Mouse (Mus musculus) intestine, embryonic 15.5 days (tissue): Measurements from ENCODE around the gene Atp1a4. TPM values are rescaled to one million over a fixed set of nuclear protein-coding genes. Genes with fewer than 3 reads are reported as not detected.

ENCODE experiments used
- ATAC-seq: fragments of 200-750 bp; cut with Nextera tagmentation; 2 replicates; pipeline ENCODE4 v1.8.0; 2017; ENCODE audit warnings: moderate TSS enrichment, moderate library complexity
- H3K27ac ChIP-seq: fragments of 300-500 bp; sonication (generic); 2 replicates; pipeline ENCODE4 v1.5.1; 2015; ENCODE audit warnings: mild to moderate bottlenecking, inconsistent platforms
- H3K27me3 ChIP-seq: fragments of 300-500 bp; sonication (generic); replicated peaks from 2 replicates; pipeline ENCODE4 v1.6.1; 2015; ENCODE audit warnings: inconsistent platforms
- H3K36me3 ChIP-seq: fragments of 300-500 bp; sonication (generic); 2 replicates; pipeline ENCODE4 v1.6.1; 2015; ENCODE audit warnings: inconsistent platforms
- H3K4me1 ChIP-seq: fragments of 300-500 bp; sonication (generic); replicated peaks from 2 replicates; pipeline ENCODE4 v1.6.1; 2015; ENCODE audit warnings: inconsistent platforms
- H3K4me2 ChIP-seq: fragments of 300-500 bp; sonication (generic); replicated peaks from 2 replicates; pipeline ENCODE4 v1.6.1; 2015; ENCODE audit warnings: mild to moderate bottlenecking, inconsistent platforms
- H3K4me3 ChIP-seq: fragments of 300-500 bp; sonication (generic); replicated peaks from 2 replicates; pipeline ENCODE4 v1.5.1; 2015; ENCODE audit warnings: inconsistent platforms
- H3K9ac ChIP-seq: fragments of 300-500 bp; sonication (generic); 2 replicates; pipeline ENCODE4 v1.6.1; 2015; ENCODE audit warnings: inconsistent platforms
- H3K9me3 ChIP-seq: fragments of 300-500 bp; sonication (generic); 2 replicates; pipeline ENCODE4 v1.6.1; 2016; ENCODE audit warnings: inconsistent platforms
- WGBS: fragments of 180-500 bp; shearing (Covaris S2); methylation state at CpG from one replicate; pipeline ENCODE4 v1.1.7; 2015; 5-methylcytosine and 5-hydroxymethylcytosine counted together
- polyA plus RNA-seq: library from polyadenylated mRNA; unstranded; fragments of >200 nt; fragmentation: Nextera tagmentation; extraction: Ambion mirVana; gene quantifications from 2 replicates; pipeline ENCODE4 v1.2.1, GENCODE M21; 2015

Gene Atp1a4
- polyA plus RNA-seq, 1 experiment from 2014 or later: not detected

GRCm38 (mm10) chr1:172181777-172182176 is 76.4 kb downstream of the Atp1a4 start:
- no peak overlapping the region for H3K4me2 ChIP-seq
- H3K36me3 ChIP-seq: peaks cover 18% of the 10 kb centered on the region
- ATAC-seq: no peak
- H3K4me3 ChIP-seq: no peak overlapping the region
- H3K27ac ChIP-seq: no peak overlapping the region
- H3K4me1 ChIP-seq: no peaks in the 10 kb centered on the region
- WGBS: 92% methylated on average over 3 of the region's 3 CpGs
- H3K27me3 ChIP-seq: no peaks in the 10 kb centered on the region
- no peak overlapping the region for H3K9ac ChIP-seq
- H3K9me3 ChIP-seq: no peaks in the 10 kb centered on the region

- H3K4me2 ChIP-seq: no peak overlapping the region
- no peaks in the 10 kb centered on the region for H3K4me1 ChIP-seq
- H3K4me3 ChIP-seq: no peak overlapping the region
- H3K9ac ChIP-seq: no peak overlapping the region
- ATAC-seq: no peak
- no peaks in the 10 kb centered on the region for H3K9me3 ChIP-seq
- WGBS: 53% methylated on average over 4 of the region's 4 CpGs
- H3K27ac ChIP-seq: no peak overlapping the region
- H3K36me3 ChIP-seq: peaks cover 16% of the 10 kb centered on the region
- no peaks in the 10 kb centered on the region for H3K27me3 ChIP-seq
Measured at GRCm38 (mm10) chr1:172180881-172181280, 77.3 kb downstream of the Atp1a4 start.

DNA sequence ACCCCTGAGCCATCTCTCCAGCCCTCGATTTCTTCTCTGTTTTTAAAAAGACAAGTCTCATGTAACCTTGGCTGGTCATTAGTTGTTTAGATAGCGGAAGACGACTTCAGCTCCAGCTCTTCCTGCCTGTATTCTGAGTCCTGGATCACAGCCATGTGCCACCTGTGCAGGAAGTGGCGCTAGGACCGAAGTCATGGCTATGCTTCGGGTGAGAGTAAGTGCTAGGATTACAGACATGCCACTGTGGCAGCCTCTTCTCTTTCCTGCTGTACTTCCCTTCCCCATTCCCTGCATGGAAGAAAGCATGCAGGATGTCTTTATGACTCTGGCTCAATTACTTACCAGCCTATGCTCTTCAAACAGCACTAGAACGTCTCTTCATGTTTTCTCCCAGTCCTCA is 79.1 kb downstream of the Atp1a4 start:
- Histone ChIP-seq H3K27ac (no peak overlapping the region), H3K36me3 (peaks cover 28% of the 10 kb centered on the region), H3K27me3 (no peaks in the 10 kb centered on the region), H3K4me1 (no peaks in the 10 kb centered on the region), H3K4me2 (no peak overlapping the region), H3K4me3 (no peak overlapping the region), H3K9ac (no peak overlapping the region), H3K9me3 (no peaks in the 10 kb centered on the region)
- ATAC-seq: no peak
- 60% methylated on average over 7 of the region's 7 CpGs for WGBS

DNA sequence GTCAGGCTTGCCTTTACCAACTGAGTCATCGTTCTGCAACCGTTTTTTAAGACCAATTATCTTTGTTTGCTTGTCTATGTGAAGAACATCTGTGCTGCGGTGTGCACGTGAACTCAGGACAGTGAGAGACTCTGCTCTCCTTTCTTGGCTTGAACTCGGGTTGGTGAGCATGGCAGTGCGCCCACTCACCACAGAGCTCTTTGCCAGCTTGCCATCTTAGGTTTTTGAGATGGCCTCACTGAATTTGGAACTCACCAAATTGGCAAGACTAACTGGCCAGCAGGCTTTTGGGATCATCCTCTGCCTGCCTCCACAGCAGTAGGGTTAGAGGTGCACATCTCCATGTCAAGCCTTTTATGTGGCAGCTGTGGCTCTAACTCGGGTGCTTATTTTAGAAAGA is 80.4 kb downstream of the Atp1a4 start:
- Histone ChIP-seq H3K4me1 (no peaks in the 10 kb centered on the region), H3K4me2 (no peak overlapping the region), H3K9me3 (no peaks in the 10 kb centered on the region), H3K4me3 (no peak overlapping the region), H3K9ac (no peak overlapping the region), H3K36me3 (peaks cover 38% of the 10 kb centered on the region), H3K27me3 (no peaks in the 10 kb centered on the region), H3K27ac (no peak overlapping the region)
- 88% methylated on average over 7 of the region's 7 CpGs for WGBS
- no peak for ATAC-seq

Other genes with a start within 250 kb of the Atp1a4 start
- gene Vangl2, start 230.0 kb downstream of the Atp1a4 start, polyA plus RNA-seq: 8.9 and 10.1 TPM in 2 replicates
- gene Nhlh1, start 200.8 kb downstream of the Atp1a4 start, polyA plus RNA-seq: 0.06 and 0.09 TPM in 2 replicates
- 201 and 203 TPM in 2 replicates for gene Copa, start 175.9 kb downstream of the Atp1a4 start, polyA plus RNA-seq
- 135 and 136 TPM in 2 replicates for gene Ncstn, start 175.6 kb downstream of the Atp1a4 start, polyA plus RNA-seq
- 143 and 144 TPM in 2 replicates for gene Pex19, start 131.7 kb downstream of the Atp1a4 start, polyA plus RNA-seq
- 98.2 and 101 TPM in 2 replicates for gene Dcaf8, start 110.3 kb downstream of the Atp1a4 start, polyA plus RNA-seq
- 86.4 and 89.0 TPM in 2 replicates for gene Pea15a, start 51.6 kb downstream of the Atp1a4 start, polyA plus RNA-seq
- gene Casq1, start 38.5 kb downstream of the Atp1a4 start, polyA plus RNA-seq: 18.4 and 20.2 TPM in 2 replicates
- gene Igsf8, start 3.2 kb upstream of the Atp1a4 start, polyA plus RNA-seq: 46.1 and 53.3 TPM in 2 replicates
- gene Atp1a2, start 39.6 kb upstream of the Atp1a4 start, polyA plus RNA-seq: 3.3 TPM in 2 replicates
- gene Kcnj9, start 70.9 kb upstream of the Atp1a4 start, polyA plus RNA-seq: 0.08 TPM in 1 of 2 replicates, not detected in the other
- 0.08 TPM in 2 replicates for gene Kcnj10, start 82.8 kb upstream of the Atp1a4 start, polyA plus RNA-seq
- gene Pigm, start 118.1 kb upstream of the Atp1a4 start, polyA plus RNA-seq: 6.3 and 6.4 TPM in 2 replicates
- gene Slamf9, start 216.9 kb upstream of the Atp1a4 start, polyA plus RNA-seq: 2.2 and 2.5 TPM in 2 replicates
- gene Igsf9, start 223.4 kb upstream of the Atp1a4 start, polyA plus RNA-seq: 68.7 and 77.8 TPM in 2 replicates
- gene Tagln2, start 241.6 kb upstream of the Atp1a4 start, polyA plus RNA-seq: 388 and 395 TPM in 2 replicates